Mouse (Mus musculus) heart, postnatal 4 days (tissue): Measurements from ENCODE around the gene Gramd1b. TPM values are rescaled to one million over a fixed set of nuclear protein-coding genes. Genes with fewer than 3 reads are reported as not detected.

Source experiments
- DNase-seq: peaks from one replicate; pipeline ENCODE4 v3.0.0; 2021
- total RNA-seq, 2 experiments: library from RNA; stranded (reverse); gene quantifications; 2 replicates each; pipeline ENCODE4 v1.2.3; 2021

Gene Gramd1b
- total RNA-seq, 2 experiments from 2014 or later: 11.7 to 12.9 TPM

- no peak for DNase-seq
These were observed 73.7 kb downstream of the Gramd1b start for GRCm38 (mm10) chr9:40457448-40457847.

GRCm38 (mm10) chr9:40456191-40456590 lies 75.0 kb downstream of the Gramd1b start:
- peak; percentile 54 for DNase-seq

GRCm38 (mm10) chr9:40455336-40456185 lies 75.6 kb downstream of the Gramd1b start:
- DNase-seq: peak; percentile 64

- DNase-seq: no peak
These were observed 76.2 kb downstream of the Gramd1b start for GRCm38 (mm10) chr9:40455020-40455335.

- DNase-seq: no peak
These were observed 77.3 kb downstream of the Gramd1b start for GRCm38 (mm10) chr9:40453889-40454288.

- no peak for DNase-seq
These were observed 79.0 kb downstream of the Gramd1b start for GRCm38 (mm10) chr9:40452208-40452607.

- DNase-seq: no peak
These were observed 80.4 kb downstream of the Gramd1b start for GRCm38 (mm10) chr9:40450776-40451175.

GRCm38 (mm10) chr9:40450417-40450714 lies 80.8 kb downstream of the Gramd1b start:
- DNase-seq: no peak

- no peak for DNase-seq
These were observed 81.4 kb downstream of the Gramd1b start for GRCm38 (mm10) chr9:40449610-40450416.

- no peak for DNase-seq
These were observed 82.4 kb downstream of the Gramd1b start for GRCm38 (mm10) chr9:40448646-40449243.

GRCm38 (mm10) chr9:40447265-40447664 lies 83.9 kb downstream of the Gramd1b start:
- DNase-seq: no peak

GRCm38 (mm10) chr9:40444961-40445360 lies 86.2 kb downstream of the Gramd1b start:
- DNase-seq: no peak

- DNase-seq: no peak
These were observed 88.4 kb downstream of the Gramd1b start for GRCm38 (mm10) chr9:40442784-40443183.

GRCm38 (mm10) chr9:40439973-40440687 lies 91.1 kb downstream of the Gramd1b start:
- no peak for DNase-seq

GRCm38 (mm10) chr9:40438731-40439526 lies 92.3 kb downstream of the Gramd1b start:
- no peak for DNase-seq

- peak; percentile 29 for DNase-seq
These were observed 93.3 kb downstream of the Gramd1b start for GRCm38 (mm10) chr9:40437891-40438290.

GRCm38 (mm10) chr9:40433286-40433685 lies 97.9 kb downstream of the Gramd1b start:
- DNase-seq: no peak

GRCm38 (mm10) chr9:40430969-40431368 lies 100.2 kb downstream of the Gramd1b start:
- DNase-seq: no peak

- no peak for DNase-seq
These were observed 103.5 kb downstream of the Gramd1b start for GRCm38 (mm10) chr9:40427663-40428062.

- DNase-seq: peak; percentile 40
These were observed 104.8 kb downstream of the Gramd1b start for GRCm38 (mm10) chr9:40426282-40426964.

- no peak for DNase-seq
These were observed 106.3 kb downstream of the Gramd1b start for GRCm38 (mm10) chr9:40424874-40425273.
